Mouse (Mus musculus): ENCODE results near the gene Cacnb3.
A peak's percentile ranks its signal among the peaks of the same experiment; 100 is the strongest.

- TF ChIP-seq CTCF (IDR thresholded peaks at IDR 0.05; ENCODE audit: low read depth) (peak; percentile 53), EP300 (optimal IDR thresholded peaks at IDR 0.05) (no peak)
Measured at GRCm38 (mm10) chr15:98656982-98657751, 26.5 kb downstream of the Cacnb3 start.
